Mouse (Mus musculus) frontal cortex, postnatal 36 days (tissue): ENCODE results near the gene Snx10.

Experiments
- DNase-seq, 2 experiments: peaks; one replicate each; pipeline ENCODE4 v3.0.0; 2022; ENCODE audit warnings: low spot score in 2 of 2

Snx10 gene

GRCm38 (mm10) chr6:51533467-51534200, 9.9 kb downstream of the Snx10 start:
- no peak for DNase-seq

GRCm38 (mm10) chr6:51535571-51535970, 11.9 kb downstream of the Snx10 start:
- DNase-seq, result no peak

GRCm38 (mm10) chr6:51540525-51540924, 16.8 kb downstream of the Snx10 start:
- no peak for DNase-seq

GRCm38 (mm10) chr6:51541422-51541821, 17.7 kb downstream of the Snx10 start:
- DNase-seq, result no peak

GRCm38 (mm10) chr6:51542147-51542546, 18.4 kb downstream of the Snx10 start:
- no peak for DNase-seq

GRCm38 (mm10) chr6:51543639-51544117, 20.0 kb downstream of the Snx10 start:
- DNase-seq, result no peak

GRCm38 (mm10) chr6:51544118-51544681, 20.5 kb downstream of the Snx10 start:
- no peak for DNase-seq

- DNase-seq, result no peak
Measured at GRCm38 (mm10) chr6:51545219-51545859, 21.6 kb downstream of the Snx10 start.

- DNase-seq, result no peak
Measured at GRCm38 (mm10) chr6:51546085-51546484, 22.4 kb downstream of the Snx10 start.

GRCm38 (mm10) chr6:51548757-51549156, 25.1 kb downstream of the Snx10 start:
- no peak for DNase-seq

GRCm38 (mm10) chr6:51551267-51551802, 27.6 kb downstream of the Snx10 start:
- no peak for DNase-seq

- no peak for DNase-seq
Measured at GRCm38 (mm10) chr6:51556562-51556961, 32.9 kb downstream of the Snx10 start.

- DNase-seq, result no peak
Measured at GRCm38 (mm10) chr6:51558311-51558710, 34.6 kb downstream of the Snx10 start.

- DNase-seq, result no peak
Measured at GRCm38 (mm10) chr6:51566771-51567680, 43.3 kb downstream of the Snx10 start.

- no peak for DNase-seq
Measured at GRCm38 (mm10) chr6:51569086-51569485, 45.4 kb downstream of the Snx10 start.

GRCm38 (mm10) chr6:51573136-51573535, 49.4 kb downstream of the Snx10 start:
- DNase-seq, result no peak

GRCm38 (mm10) chr6:51574132-51574531, 50.4 kb downstream of the Snx10 start:
- DNase-seq, result no peak

GRCm38 (mm10) chr6:51578415-51578814, 54.7 kb downstream of the Snx10 start:
- DNase-seq, result no peak

- peak; percentile 82 to 83 for DNase-seq
Measured at GRCm38 (mm10) chr6:51580040-51580680, 56.5 kb downstream of the Snx10 start.

GRCm38 (mm10) chr6:51581418-51581817, 57.7 kb downstream of the Snx10 start:
- DNase-seq, result no peak

- no peak for DNase-seq
Measured at GRCm38 (mm10) chr6:51582051-51582450, 58.4 kb downstream of the Snx10 start.
